Mouse (Mus musculus) right cerebral cortex, adult 2 months (tissue): ENCODE measurements at regions not wholly inside any gene's neighbourhood (a gene's known extent, or its start where the extent isn't known, plus 50 kb on each side); places are given as distances from the start of the nearest gene placed in this dataset.
A peak's percentile ranks its signal among the peaks of the same experiment; 100 is the strongest.

Experiments used
- DNase-seq, 2 experiments: peaks; one replicate each; pipeline ENCODE4 v3.0.0; 2021 to 2022; ENCODE audit warnings: low spot score in 2 of 2

- no peak for DNase-seq
Observed at GRCm38 (mm10) chr4:131208637-131209036, 264.5 kb downstream of the Matn1 start.

DNA sequence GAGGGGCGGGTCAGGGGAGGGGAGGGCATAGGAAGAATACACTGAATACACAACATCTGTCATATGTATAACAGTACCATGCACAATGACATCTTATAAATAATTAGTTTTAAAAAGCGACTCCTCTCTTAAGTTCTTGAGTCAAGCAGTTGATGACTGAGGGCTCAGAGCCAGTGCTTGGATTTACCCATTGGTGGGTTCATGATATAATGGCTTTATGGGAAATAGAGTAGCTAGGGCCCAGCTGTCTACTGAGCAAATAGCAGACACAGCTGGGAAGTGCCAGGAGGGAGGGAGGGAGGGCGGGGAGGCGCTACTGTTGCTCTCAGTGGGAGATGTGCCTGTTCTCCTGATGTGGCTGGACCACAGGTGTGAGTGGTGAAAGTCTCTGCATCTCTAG is 268.5 kb downstream of the Matn1 start:
- DNase-seq: no peak

- no peak for DNase-seq
Observed at GRCm38 (mm10) chr4:131215682-131216081, 271.5 kb downstream of the Matn1 start.

- DNase-seq: no peak
Observed at GRCm38 (mm10) chr4:131216361-131216760, 272.2 kb downstream of the Matn1 start.

GRCm38 (mm10) chr4:131217083-131217482 is 272.9 kb downstream of the Matn1 start:
- no peak for DNase-seq

- DNase-seq: no peak
Observed at GRCm38 (mm10) chr4:131217571-131218155, 273.5 kb downstream of the Matn1 start.

- no peak for DNase-seq
Observed at GRCm38 (mm10) chr4:131220966-131221365, 276.8 kb downstream of the Matn1 start.

DNA sequence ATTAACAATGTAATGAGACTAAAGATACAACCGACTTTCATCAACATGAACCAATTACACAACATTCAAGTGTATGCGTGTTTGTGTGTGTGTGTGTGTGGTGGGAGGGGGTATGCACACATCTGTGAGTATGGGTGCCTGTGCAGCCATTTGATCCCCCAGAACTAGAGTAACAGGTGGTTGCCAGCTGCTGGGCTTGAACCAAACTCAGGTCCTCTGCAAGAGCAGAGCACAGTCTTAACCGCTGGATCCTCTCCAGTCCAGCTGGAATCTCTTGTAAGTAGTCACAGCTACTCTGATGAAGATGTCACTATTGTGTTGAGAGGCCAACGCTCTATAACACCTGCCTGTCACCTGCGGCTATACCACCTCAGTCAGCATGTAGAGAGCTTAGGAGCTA is 286.2 kb downstream of the Matn1 start:
- no peak for DNase-seq

DNA sequence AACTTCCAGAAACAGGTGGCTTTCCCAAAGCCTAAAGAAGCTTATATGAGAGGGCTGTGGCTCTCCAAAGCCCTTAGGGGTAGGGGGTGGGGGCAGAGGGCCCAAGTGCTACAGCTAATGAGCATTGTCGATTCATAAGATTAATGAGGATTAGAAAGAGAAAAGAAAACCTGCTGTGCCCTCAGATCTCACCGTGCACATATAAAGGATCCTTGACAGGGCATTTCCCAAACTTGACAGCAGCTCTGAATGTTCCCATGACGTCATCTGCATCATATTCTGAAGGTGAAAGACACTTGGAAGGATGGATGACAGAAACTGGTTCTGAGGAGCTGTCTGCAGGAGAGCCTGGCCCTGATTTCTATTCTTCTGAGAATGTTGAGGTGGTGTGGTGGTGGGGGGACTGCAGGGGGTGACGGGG is 292.4 kb downstream of the Matn1 start:
- no peak for DNase-seq

DNA sequence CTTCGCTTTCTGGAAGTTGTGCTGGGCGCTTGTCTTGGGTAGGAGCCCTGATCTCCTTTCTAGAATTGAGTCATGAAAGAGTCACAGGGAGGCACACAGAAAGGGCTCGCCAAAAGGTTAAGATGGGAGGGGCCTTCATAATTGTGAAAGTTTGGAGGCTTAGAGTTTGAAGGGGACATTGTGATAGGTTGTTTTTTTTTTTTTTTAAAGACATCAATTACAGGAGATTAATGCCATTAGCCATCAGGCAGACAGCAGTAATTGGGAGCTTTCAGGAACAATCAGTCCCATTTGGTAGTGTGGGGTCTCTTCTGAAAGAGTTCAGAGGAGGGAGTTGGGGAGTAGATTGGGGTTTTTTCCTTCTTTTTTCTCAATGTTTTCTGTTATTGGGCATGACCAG is 294.4 kb downstream of the Matn1 start:
- DNase-seq: no peak

- DNase-seq: no peak
Observed at GRCm38 (mm10) chr4:131239132-131239531, 294.9 kb downstream of the Matn1 start.

GRCm38 (mm10) chr4:131240457-131240856 is 296.3 kb downstream of the Matn1 start:
- DNase-seq: no peak

DNA sequence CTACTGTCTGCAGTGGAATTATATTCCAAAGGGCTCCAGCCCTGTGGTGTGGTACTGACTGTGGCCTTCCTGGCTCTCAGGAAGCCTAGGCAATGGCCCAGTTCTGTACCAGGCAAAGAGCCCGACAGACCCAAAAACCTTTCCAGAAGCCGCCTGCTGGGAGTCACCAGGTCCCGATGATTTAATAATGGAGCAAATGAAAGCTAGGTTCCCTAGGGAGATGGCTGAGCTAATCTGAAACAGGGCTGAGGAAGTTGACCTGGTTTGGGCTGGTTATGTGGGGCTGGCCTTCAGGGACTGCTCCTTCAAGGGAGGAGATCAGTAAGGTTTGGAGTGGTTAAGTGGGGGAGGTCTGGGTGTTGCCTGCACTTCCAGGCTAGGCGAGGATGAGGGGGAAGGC is 298.1 kb downstream of the Matn1 start:
- DNase-seq: no peak

GRCm38 (mm10) chr4:131243744-131244387 is 299.7 kb downstream of the Matn1 start:
- DNase-seq: no peak

GRCm38 (mm10) chr4:131252602-131253442 is 308.6 kb downstream of the Matn1 start:
- DNase-seq: peak; percentile 86 to 88

GRCm38 (mm10) chr4:131253443-131253817 is 309.2 kb downstream of the Matn1 start:
- DNase-seq: no peak

DNA sequence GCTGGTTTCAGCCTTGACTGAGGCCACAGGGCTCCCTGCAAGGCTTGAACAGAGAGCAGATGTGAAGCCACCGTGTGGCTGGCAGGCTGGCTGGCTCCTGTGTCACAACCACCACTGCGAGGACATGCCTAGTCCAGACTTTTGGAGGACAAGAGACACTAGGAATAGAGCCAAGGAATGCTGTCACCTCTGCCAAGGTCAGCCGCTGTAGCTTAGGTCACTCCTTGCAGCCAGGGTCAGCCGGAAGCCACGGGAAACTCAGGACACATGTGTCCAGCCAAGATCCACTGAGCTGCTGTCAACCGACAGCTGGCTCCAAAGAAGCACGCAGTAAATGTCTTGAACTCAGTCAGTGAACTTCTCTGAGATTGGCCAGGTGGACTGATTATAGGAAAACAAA is 310.1 kb downstream of the Matn1 start:
- DNase-seq: no peak

DNA sequence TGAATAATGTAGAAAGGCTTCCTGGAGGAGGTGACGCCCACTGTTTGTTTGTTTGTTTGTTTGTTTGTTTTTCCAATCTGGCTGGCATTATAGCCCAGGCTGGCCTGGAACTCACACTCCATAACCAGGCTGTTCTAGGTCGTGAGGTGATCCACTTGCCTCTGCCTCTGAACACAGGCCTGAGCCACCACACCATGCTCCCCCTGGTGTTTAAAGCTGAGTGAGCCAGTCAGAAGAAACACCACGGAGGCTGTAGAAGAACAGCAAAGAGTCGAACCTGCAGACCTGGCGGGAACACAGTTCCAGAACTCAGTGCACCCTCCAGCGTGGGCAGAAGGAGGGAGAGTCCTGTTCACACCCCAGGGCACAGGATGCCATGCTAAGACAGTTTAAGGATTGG is 310.5 kb downstream of the Matn1 start:
- no peak for DNase-seq

GRCm38 (mm10) chr4:131261236-131261635 is 317.1 kb downstream of the Matn1 start:
- DNase-seq: no peak

- DNase-seq: peak in 1 of 2 experiments; percentile 30
Observed at GRCm38 (mm10) chr4:131262909-131263308, 318.7 kb downstream of the Matn1 start.

GRCm38 (mm10) chr4:131266764-131267163 is 322.6 kb downstream of the Matn1 start:
- no peak for DNase-seq

- DNase-seq: no peak
Observed at GRCm38 (mm10) chr4:131267760-131268159, 323.6 kb downstream of the Matn1 start.

DNA sequence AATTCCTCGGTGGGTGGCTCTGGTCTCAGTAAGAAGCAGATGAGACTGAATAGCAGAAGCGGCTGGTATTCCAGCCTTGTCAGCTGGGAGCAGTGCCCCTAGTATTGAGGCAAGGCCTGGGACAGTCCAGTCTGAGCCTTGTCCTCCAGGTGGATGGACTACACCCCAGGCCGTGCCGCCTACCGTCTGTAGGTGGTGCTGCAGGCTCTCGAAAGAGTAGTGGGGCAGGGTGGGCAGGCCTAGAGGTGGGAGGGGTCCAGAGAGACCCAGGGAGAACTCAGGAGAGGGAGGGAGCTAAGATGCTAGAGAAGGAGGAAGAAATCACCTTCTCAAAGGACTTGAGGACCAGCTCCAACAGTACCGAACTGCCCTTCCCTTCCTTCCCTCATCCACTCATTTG is 326.0 kb downstream of the Matn1 start:
- DNase-seq: peak in 1 of 2 experiments; percentile 31
